Mouse (Mus musculus) heart, embryonic 16.5 days (tissue): Measurements from ENCODE around the gene Syne1. TPM values are rescaled to one million over a fixed set of nuclear protein-coding genes. Genes with fewer than 3 reads are reported as not detected.
"Not testable (repeated sequence)": the region's sequence is repeated elsewhere in the genome, so short reads cannot be mapped to it uniquely, and the experiment has no call there.

Experiments used
- ATAC-seq: fragments of 200-750 bp; cut with Nextera tagmentation; replicated peaks from 2 replicates; pipeline ENCODE4 v1.8.0; 2017; ENCODE audit warnings: moderate number of reproducible peaks; ENCODE audit not compliant: insufficient read depth, low FRiP score; ENCODE audit errors: extremely low read depth
- H3K27ac ChIP-seq: fragments of 300-500 bp; sonication (generic); 2 replicates; pipeline ENCODE4 v1.5.1; 2014; ENCODE audit warnings: mild to moderate bottlenecking, low read length, control low read depth, moderate library complexity
- H3K27me3 ChIP-seq: fragments of 300-500 bp; sonication (generic); 2 replicates; pipeline ENCODE4 v1.6.1; 2014; ENCODE audit warnings: low read length, mixed read lengths; ENCODE audit not compliant: control insufficient read depth, insufficient read depth
- H3K36me3 ChIP-seq: fragments of 300-500 bp; sonication (generic); 2 replicates; pipeline ENCODE4 v1.6.1; 2014; ENCODE audit not compliant: control insufficient read depth, insufficient read depth
- H3K4me1 ChIP-seq: fragments of 300-500 bp; sonication (generic); 2 replicates; pipeline ENCODE4 v1.6.1; 2014; ENCODE audit warnings: low read length, mixed read lengths; ENCODE audit not compliant: control insufficient read depth, insufficient read depth
- H3K4me2 ChIP-seq: fragments of 300-500 bp; sonication (generic); 2 replicates; pipeline ENCODE4 v1.6.1; 2014; ENCODE audit warnings: low read depth, mild to moderate bottlenecking, control low read depth, low read length
- H3K4me3 ChIP-seq: fragments of 300-500 bp; sonication (generic); 2 replicates; pipeline ENCODE4 v1.5.1; 2014; ENCODE audit warnings: mild to moderate bottlenecking, control low read depth, low read length
- H3K9ac ChIP-seq: fragments of 300-500 bp; sonication (generic); 2 replicates; pipeline ENCODE4 v1.6.1; 2014; ENCODE audit warnings: low read length, control low read depth
- H3K9me3 ChIP-seq: fragments of 300-500 bp; sonication (generic); replicated peaks from 2 replicates; pipeline ENCODE4 v1.6.1; 2016; ENCODE audit warnings: low read length; ENCODE audit not compliant: control insufficient read depth
- WGBS: fragments of 180-500 bp; shearing (Covaris S2); extraction: QIAGEN DNeasy Blood & Tissue Kit; methylation state at CpG from one replicate; pipeline ENCODE4 v1.1.7; 2014; 5-methylcytosine and 5-hydroxymethylcytosine counted together
- polyA plus RNA-seq: library from polyadenylated mRNA; unstranded; fragments of >200 nt; fragmentation: Nextera tagmentation; extraction: Ambion mirVana; gene quantifications from 2 replicates; pipeline ENCODE4 v1.2.1, GENCODE M21; 2015

The Syne1 gene
- polyA plus RNA-seq, 1 experiment from 2014 or later: 25.7 TPM

- Histone ChIP-seq H3K4me2 (no peak overlapping the region), H3K4me1 (no peaks in the 10 kb centered on the region; the same call in 1 of the 2 replicates)
- no peak for ATAC-seq
Measured at GRCm38 (mm10) chr10:5512285-5512684, 39.0 kb downstream of the Syne1 start.

DNA sequence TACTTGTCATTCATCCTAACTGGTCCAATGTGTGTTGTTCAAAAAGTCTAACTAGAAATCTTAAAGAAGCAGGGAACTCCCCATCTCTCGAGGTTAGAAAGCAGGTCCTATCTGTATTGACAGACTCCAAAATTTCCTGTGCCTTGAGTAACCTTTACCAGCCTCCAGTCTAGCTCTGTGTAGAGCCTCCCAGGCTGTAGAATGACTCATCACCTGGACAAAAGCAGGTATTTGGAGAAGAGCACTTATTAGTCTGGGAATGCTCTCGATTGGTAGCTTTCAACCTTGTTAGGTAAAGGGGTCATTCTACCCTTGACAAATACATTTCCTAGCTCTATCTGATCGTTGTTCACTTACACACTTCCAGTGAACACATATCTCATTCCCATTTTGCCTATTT is 39.9 kb downstream of the Syne1 start:
- Histone ChIP-seq H3K4me1 (no peaks in the 10 kb centered on the region; the same call in 1 of the 2 replicates), H3K36me3 (no peaks in the 10 kb centered on the region), H3K4me2 (no peak overlapping the region), H3K9ac (no peak overlapping the region), H3K9me3 (no peaks in the 10 kb centered on the region), H3K4me3 (no peak overlapping the region), H3K27me3 (no peaks in the 10 kb centered on the region), H3K27ac (no peak overlapping the region)
- ATAC-seq: no peak
- 57% methylated on average over 3 of the region's 3 CpGs for WGBS

More at GRCm38 (mm10) chr10:5512285-5512684, 39.0 kb downstream of the Syne1 start:
- no peaks in the 10 kb centered on the region for H3K27me3 ChIP-seq
- no peak overlapping the region for H3K9ac ChIP-seq
- no peak overlapping the region for H3K4me3 ChIP-seq
- no peaks in the 10 kb centered on the region for H3K36me3 ChIP-seq
- no peaks in the 10 kb centered on the region for H3K9me3 ChIP-seq
- H3K27ac ChIP-seq: no peak overlapping the region

DNA sequence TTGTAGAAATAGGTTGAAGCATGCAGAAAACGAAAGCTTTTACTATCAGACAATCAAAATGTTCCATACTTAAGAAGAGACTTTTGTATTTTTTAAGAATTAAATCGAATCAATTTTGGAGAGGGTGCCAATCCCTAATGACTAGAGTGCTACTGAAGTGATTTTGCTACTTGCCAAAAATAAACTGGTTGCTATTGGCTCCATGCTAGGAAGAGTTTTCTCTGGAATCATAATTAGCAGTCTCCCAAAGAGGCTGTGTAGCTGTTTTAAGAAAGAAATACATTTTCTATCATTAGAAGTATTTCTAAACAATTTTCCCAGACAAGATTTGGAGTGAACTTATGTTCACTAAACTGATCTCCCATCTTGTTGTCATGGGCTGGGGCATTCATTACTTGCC is 43.8 kb downstream of the Syne1 start:
- H3K9ac ChIP-seq: no peak overlapping the region
- WGBS: 78% methylated on average over 2 of the region's 2 CpGs
- no peak overlapping the region for H3K27ac ChIP-seq
- no peak for ATAC-seq
- H3K4me1 ChIP-seq: no peaks in the 10 kb centered on the region
- no peaks in the 10 kb centered on the region for H3K36me3 ChIP-seq
- H3K27me3 ChIP-seq: no peaks in the 10 kb centered on the region
- no peak overlapping the region for H3K4me2 ChIP-seq
- no peak overlapping the region for H3K4me3 ChIP-seq
- H3K9me3 ChIP-seq: no peaks in the 10 kb centered on the region

- no peaks in the 10 kb centered on the region for H3K4me1 ChIP-seq
- H3K9ac ChIP-seq: no peak overlapping the region
- ATAC-seq: no peak
- 60% methylated on average over 3 of the region's 3 CpGs for WGBS
- no peak overlapping the region for H3K27ac ChIP-seq
- no peaks in the 10 kb centered on the region for H3K36me3 ChIP-seq
- H3K9me3 ChIP-seq: no peaks in the 10 kb centered on the region
- H3K27me3 ChIP-seq: no peaks in the 10 kb centered on the region
- H3K4me2 ChIP-seq: no peak overlapping the region
- H3K4me3 ChIP-seq: no peak overlapping the region
Measured at GRCm38 (mm10) chr10:5504761-5505160, 46.5 kb downstream of the Syne1 start.

GRCm38 (mm10) chr10:5503909-5504308 is 47.4 kb downstream of the Syne1 start:
- H3K9me3 ChIP-seq: no peaks in the 10 kb centered on the region
- H3K27me3 ChIP-seq: no peaks in the 10 kb centered on the region
- H3K9ac ChIP-seq: no peak overlapping the region
- 0 out of 2 replicates have a peak, but pooled peaks cover 3% of the 10 kb centered on the region for H3K4me1 ChIP-seq
- no peak for ATAC-seq
- no peak overlapping the region for H3K4me2 ChIP-seq
- no peak overlapping the region for H3K4me3 ChIP-seq
- no peaks in the 10 kb centered on the region for H3K36me3 ChIP-seq
- no peak overlapping the region for H3K27ac ChIP-seq
- WGBS: 71% methylated on average over 3 of the region's 3 CpGs

DNA sequence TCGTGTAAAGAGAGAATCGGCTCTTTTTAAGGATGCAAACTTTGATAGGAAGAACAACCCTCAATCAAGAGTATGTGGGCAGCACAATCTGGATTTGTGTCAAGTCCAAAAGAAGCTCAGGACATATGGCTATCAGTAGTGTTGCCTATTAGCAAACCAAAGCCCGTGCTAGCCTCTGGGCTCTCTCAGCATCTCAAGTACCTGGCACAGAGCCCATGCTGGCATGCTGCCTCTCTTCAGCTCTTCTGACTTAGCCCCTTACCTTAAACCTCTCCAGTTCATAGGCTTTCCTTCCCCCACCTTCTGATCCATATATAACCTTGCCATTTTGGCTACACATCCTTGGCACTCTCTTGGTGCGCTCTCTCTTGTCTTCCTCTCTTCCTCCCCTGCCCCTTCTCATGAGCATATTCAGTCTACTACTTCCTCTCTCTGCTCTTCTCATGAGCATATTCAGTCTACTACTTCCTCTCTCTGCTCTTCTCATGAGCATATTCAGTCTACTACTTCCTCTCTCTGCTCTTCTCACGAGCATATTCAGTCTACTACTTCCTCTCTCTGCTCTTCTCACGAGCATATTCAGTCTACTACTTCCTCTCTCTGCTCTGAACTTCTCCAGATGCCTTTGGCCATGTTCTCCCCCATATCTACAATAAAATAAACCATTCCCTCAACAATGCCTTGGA is 51.5 kb downstream of the Syne1 start:
- WGBS: 57% methylated on average over 6 of the region's 6 CpGs
- H3K4me3 ChIP-seq, H3K4me2 ChIP-seq, H3K9me3 ChIP-seq, H3K36me3 ChIP-seq, H3K9ac ChIP-seq, H3K27ac ChIP-seq, ATAC-seq, H3K4me1 ChIP-seq, H3K27me3 ChIP-seq: not testable (repeated sequence)

- H3K27me3 ChIP-seq: no peaks in the 10 kb centered on the region
- H3K4me3 ChIP-seq: no peak overlapping the region
- no peak for ATAC-seq
- 0 out of 2 replicates have a peak, but pooled peaks cover 3% of the 10 kb centered on the region for H3K4me1 ChIP-seq
- H3K9ac ChIP-seq: no peak overlapping the region
- no peak overlapping the region for H3K4me2 ChIP-seq
- 67% methylated on average over 2 of the region's 2 CpGs for WGBS
- H3K9me3 ChIP-seq: no peaks in the 10 kb centered on the region
- H3K36me3 ChIP-seq: no peaks in the 10 kb centered on the region
- no peak overlapping the region for H3K27ac ChIP-seq
Measured at GRCm38 (mm10) chr10:5497859-5498258, 53.4 kb downstream of the Syne1 start.

GRCm38 (mm10) chr10:5491050-5491449 is 60.2 kb downstream of the Syne1 start:
- 83% methylated on average over 9 of the region's 9 CpGs for WGBS
- ATAC-seq: no peak

GRCm38 (mm10) chr10:5490029-5490428 is 61.3 kb downstream of the Syne1 start:
- Histone ChIP-seq H3K36me3 (no peaks in the 10 kb centered on the region), H3K9me3 (no peaks in the 10 kb centered on the region), H3K4me3 (no peak overlapping the region), H3K4me1 (no peaks in the 10 kb centered on the region), H3K27me3 (no peaks in the 10 kb centered on the region), H3K27ac (no peak overlapping the region), H3K9ac (no peak overlapping the region), H3K4me2 (no peak overlapping the region)
- 60% methylated on average over 6 of the region's 6 CpGs for WGBS
- no peak for ATAC-seq

More at GRCm38 (mm10) chr10:5491050-5491449, 60.2 kb downstream of the Syne1 start:
- no peak overlapping the region for H3K27ac ChIP-seq
- no peaks in the 10 kb centered on the region for H3K36me3 ChIP-seq
- H3K9ac ChIP-seq: no peak overlapping the region
- H3K4me2 ChIP-seq: no peak overlapping the region
- H3K27me3 ChIP-seq: no peaks in the 10 kb centered on the region
- H3K4me3 ChIP-seq: no peak overlapping the region
- H3K4me1 ChIP-seq: no peaks in the 10 kb centered on the region
- no peaks in the 10 kb centered on the region for H3K9me3 ChIP-seq
